ENCODE assay signal across 10 mouse cellular contexts in genomic region chr12:34527761-34528160, GRCm38 (mm10).
DNase-seq lines count a peak whose midpoint lies in the region; ATAC-seq and TF ChIP-seq lines count a peak whose summit lies in the region.
"Had no signal": no experiment of that assay in that cellular context is flagged by ENCODE, and none has a peak within 500 bp of the region (broad histone marks: within the 10 kb centered on the region; RNA-seq: fewer than 3 reads in every experiment).

No protein-coding gene starts in this region.

- H3K79me2 ChIP-seq in heart, adult 2 months (replicated peaks; ENCODE audit: control insufficient read depth, insufficient read depth, low read length) = no peaks in the 10 kb centered on the region; the same call in 1 of the 2 replicates

- no peak for TF ChIP-seq EP300 in heart, adult 2 months (IDR thresholded peaks at IDR 0.05; ENCODE audit: insufficient read depth, low read depth, low read length)

- H3K4me3 ChIP-seq in heart, adult 2 months = peak overlapping the region; percentile 42
- H3K4me3 ChIP-seq in forebrain, embryonic 16.5 days (replicated peaks; ENCODE audit: low read length) = peak overlapping the region; percentile 41
- peak overlapping the region; percentile 40 for H3K4me3 ChIP-seq in midbrain, embryonic 11.5 days (ENCODE audit: low read depth, low read length)
- H3K4me3 ChIP-seq: liver, embryonic 13.5 days had no signal

- peak overlapping the region; percentile 57 for H3K4me2 ChIP-seq in forebrain, embryonic 16.5 days (ENCODE audit: low read length)
- H3K4me2 ChIP-seq in midbrain, embryonic 11.5 days = peak overlapping the region; percentile 51
- H3K4me2 ChIP-seq: liver, embryonic 13.5 days had no signal

- 59% methylated on average over 4 of the region's 4 CpGs for WGBS in heart, adult 2 months
- WGBS in forebrain, embryonic 16.5 days = 41% methylated on average over 4 of the region's 4 CpGs
- 66% methylated on average over 4 of the region's 4 CpGs for WGBS in midbrain, embryonic 11.5 days

- H3K27me3 ChIP-seq in heart, adult 2 months (ENCODE audit: control insufficient read depth, insufficient read depth, low read length) = no peaks in the 10 kb centered on the region
- H3K27me3 ChIP-seq in forebrain, embryonic 16.5 days (replicated peaks; ENCODE audit: control insufficient read depth, insufficient read depth, low read length) = no peaks in the 10 kb centered on the region
- no peaks in the 10 kb centered on the region for H3K27me3 ChIP-seq in midbrain, embryonic 11.5 days (ENCODE audit: control insufficient read depth, insufficient read depth, low read length)
- H3K27me3 ChIP-seq: liver, embryonic 13.5 days had no signal

- TF ChIP-seq POLR2A in heart, adult 2 months (IDR thresholded peaks at IDR 0.05; ENCODE audit: insufficient read depth, low read depth, low read length) = no peak

- no peak for TF ChIP-seq CTCF in heart, adult 2 months (IDR thresholded peaks at IDR 0.05)

- peak; percentile 16; the same call in 1 of the 2 replicates for ATAC-seq in forebrain, embryonic 16.5 days
- no peak for ATAC-seq in midbrain, embryonic 11.5 days (ENCODE audit: low FRiP score)
- ATAC-seq: CD4-positive, CD25-positive, alpha-beta regulatory T cell, adult 4 months had no signal

- peaks cover 16% of the 10 kb centered on the region for H3K36me3 ChIP-seq in heart, adult 2 months (ENCODE audit: control insufficient read depth, insufficient read depth, low read length)
- no peaks in the 10 kb centered on the region for H3K36me3 ChIP-seq in forebrain, embryonic 16.5 days (ENCODE audit: control insufficient read depth, insufficient read depth)
- no peaks in the 10 kb centered on the region for H3K36me3 ChIP-seq in midbrain, embryonic 11.5 days (ENCODE audit: control insufficient read depth, insufficient read depth, low read length)
- H3K36me3 ChIP-seq: liver, embryonic 13.5 days had no signal

- peak overlapping the region; percentile 93 for H3K27ac ChIP-seq in heart, adult 2 months
- peak overlapping the region; percentile 73 for H3K27ac ChIP-seq in forebrain, embryonic 16.5 days (ENCODE audit: low read length)
- H3K27ac ChIP-seq in midbrain, embryonic 11.5 days (ENCODE audit: low read depth, low read length) = peak overlapping the region; percentile 74; the same call in 1 of the 2 replicates
- H3K27ac ChIP-seq: liver, embryonic 13.5 days had no signal

- H3K9me3 ChIP-seq in forebrain, embryonic 16.5 days (ENCODE audit: control insufficient read depth, low read length) = no peaks in the 10 kb centered on the region
- no peaks in the 10 kb centered on the region for H3K9me3 ChIP-seq in midbrain, embryonic 11.5 days (ENCODE audit: control insufficient read depth, low read length)
- H3K9me3 ChIP-seq: liver, embryonic 13.5 days had no signal

- H3K9ac ChIP-seq in heart, adult 2 months (ENCODE audit: low read depth, low read length) = peak overlapping the region; percentile 55
- H3K9ac ChIP-seq in forebrain, embryonic 16.5 days (replicated peaks; ENCODE audit: low read depth, low read length) = peak overlapping the region; percentile 51
- peak overlapping the region; percentile 51 for H3K9ac ChIP-seq in midbrain, embryonic 11.5 days (ENCODE audit: low read length)
- H3K9ac ChIP-seq: liver, embryonic 13.5 days had no signal

- no peak for DNase-seq in heart, adult 2 months
- no peak for DNase-seq in heart, adult 9 months (ENCODE audit: low spot score in 2 of 2)
- peak; percentile 34 for DNase-seq in NIH3T3 (ENCODE audit: low read depth)
- DNase-seq in midbrain, embryonic 11.5 days (ENCODE audit: low spot score, missing footprints) = peak; percentile 90
- no peak for DNase-seq in urinary bladder, adult 18-20 months (ENCODE audit: low spot score in 2 of 2)
- DNase-seq in frontal cortex, postnatal 14 days (ENCODE audit: low spot score in 2 of 2) = no peak
- no peak for DNase-seq in layer of hippocampus, adult 11-12 months (ENCODE audit: low spot score)
- DNase-seq: liver, embryonic 13.5 days had no signal

- intact Hi-C loops in heart, adult 2 months (cut with DNase I) = loop anchor here (5.0 kb wide), 2 partner anchors 75 to 125 kb away; no protein-coding TSS in a partner anchor

- H3K4me1 ChIP-seq in heart, adult 2 months (ENCODE audit: control insufficient read depth, insufficient read depth, low read length) = peaks cover 2% of the 10 kb centered on the region
- H3K4me1 ChIP-seq in forebrain, embryonic 16.5 days (replicated peaks; ENCODE audit: control insufficient read depth, insufficient read depth, low read length) = peaks cover 22% of the 10 kb centered on the region
- peaks cover 18% of the 10 kb centered on the region for H3K4me1 ChIP-seq in midbrain, embryonic 11.5 days (ENCODE audit: control insufficient read depth, insufficient read depth, low read length)
- H3K4me1 ChIP-seq: liver, embryonic 13.5 days had no signal

Comparison
In these comparisons a context has a peak if more than half of its experiments do, and no peak if none do; other contexts are left out.
1. DNase-seq: peak in NIH3T3 (single experiment) and midbrain, embryonic 11.5 days (single experiment); none in heart, adult 2 months (0 of 2), heart, adult 9 months (0 of 2), urinary bladder, adult 18-20 months (0 of 2), frontal cortex, postnatal 14 days (0 of 2) and layer of hippocampus, adult 11-12 months (single experiment).
2. Peak in every context shown above with its lines, with median percentiles within 50 percentile points of each other: H3K27ac ChIP-seq, H3K4me3 ChIP-seq and H3K9ac ChIP-seq.